Mouse (Mus musculus) heart, postnatal 0 days (tissue): ENCODE data around the gene Cmah.

ENCODE experiments used
- CTCF ChIP-seq: IDR thresholded peaks from 2 replicates; pipeline ENCODE4 v1.5.1; 2016; ENCODE audit warnings: antibody characterized with exemption, control low read depth, low read depth
- EP300 ChIP-seq: IDR thresholded peaks from 2 replicates; pipeline ENCODE4 v1.6.1; 2016; ENCODE audit warnings: antibody characterized with exemption, low read depth

DNA sequence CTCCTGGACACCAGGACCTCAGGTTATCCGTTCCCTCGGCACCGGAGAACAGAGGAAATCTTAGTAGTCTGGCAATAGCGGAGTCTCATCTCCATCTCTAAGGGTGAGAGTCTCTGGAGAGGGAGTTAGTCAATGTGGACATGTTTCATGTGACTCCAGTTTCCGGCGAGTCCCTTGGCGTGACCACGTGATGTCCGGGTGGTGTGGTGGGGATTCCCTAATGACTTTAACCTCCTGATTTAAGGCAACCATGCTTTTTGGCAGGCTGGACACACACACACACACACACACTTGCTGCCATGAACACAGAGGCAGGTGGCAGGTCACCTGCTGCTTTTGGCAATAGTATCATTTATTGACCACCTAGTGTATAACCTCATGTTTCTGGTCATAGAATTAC lies 138.8 kb downstream of the Cmah start:
- TF ChIP-seq EP300 (no peak), CTCF (no peak)
